Mouse (Mus musculus) ovary, postnatal 36 days (tissue): ENCODE data around the gene Pyy.

ENCODE experiments used
- DNase-seq: peaks from one replicate; pipeline ENCODE4 v3.0.0; 2022; ENCODE audit warnings: low spot score, mixed read lengths

The Pyy gene

GRCm38 (mm10) chr11:102107732-102108131 lies at the start of gene Pyy:
Gene Pyy (minus strand): TSS chr11:102107832.
- no peak for DNase-seq

- no peak for DNase-seq
These were observed 49.1 kb upstream of the Pyy start for GRCm38 (mm10) chr11:102156786-102157089.

GRCm38 (mm10) chr11:102156039-102156785 lies 48.6 kb upstream of the Pyy start, which contains the start of gene Tmem101:
Gene Tmem101 (minus strand): TSS chr11:102156404.
- DNase-seq = peak; percentile 88

- DNase-seq = no peak
These were observed 39.8 kb upstream of the Pyy start for GRCm38 (mm10) chr11:102147213-102147989.

- DNase-seq = no peak
These were observed 38.9 kb upstream of the Pyy start for GRCm38 (mm10) chr11:102146531-102146930.

GRCm38 (mm10) chr11:102146005-102146404 lies 38.4 kb upstream of the Pyy start:
- peak; percentile 14 for DNase-seq

- DNase-seq = peak; percentile 20
These were observed 37.9 kb upstream of the Pyy start, which contains the start of gene Nags for GRCm38 (mm10) chr11:102145471-102146001. Gene Nags (plus strand): TSS chr11:102145513.

- DNase-seq = no peak
These were observed 37.4 kb upstream of the Pyy start for GRCm38 (mm10) chr11:102144957-102145470.

- DNase-seq = no peak
These were observed 34.7 kb upstream of the Pyy start for GRCm38 (mm10) chr11:102142355-102142754.

- DNase-seq = peak; percentile 23
These were observed 32.9 kb upstream of the Pyy start for GRCm38 (mm10) chr11:102140508-102140907.

GRCm38 (mm10) chr11:102138447-102138740 lies 30.8 kb upstream of the Pyy start:
- DNase-seq = peak; percentile 60

- no peak for DNase-seq
These were observed 30.2 kb upstream of the Pyy start for GRCm38 (mm10) chr11:102137625-102138446.

- no peak for DNase-seq
These were observed 26.9 kb upstream of the Pyy start for GRCm38 (mm10) chr11:102134516-102134915.

GRCm38 (mm10) chr11:102117386-102117785 lies 9.8 kb upstream of the Pyy start:
- no peak for DNase-seq

- no peak for DNase-seq
These were observed 8.6 kb upstream of the Pyy start for GRCm38 (mm10) chr11:102116241-102116640.

GRCm38 (mm10) chr11:102111576-102111975 lies 3.9 kb upstream of the Pyy start:
- no peak for DNase-seq

GRCm38 (mm10) chr11:102106911-102107310 lies 721 bp downstream of the Pyy start:
- DNase-seq = no peak

GRCm38 (mm10) chr11:102102485-102103258 lies 5.0 kb downstream of the Pyy start:
- DNase-seq = peak; percentile 62

GRCm38 (mm10) chr11:102101219-102101618 lies 6.4 kb downstream of the Pyy start, which contains the start of gene Ppy:
Gene Ppy (minus strand): TSS chr11:102101319.
- DNase-seq = no peak

- peak; percentile 77 for DNase-seq
These were observed 10.7 kb downstream of the Pyy start for GRCm38 (mm10) chr11:102096887-102097391.

GRCm38 (mm10) chr11:102096446-102096845 lies 11.2 kb downstream of the Pyy start:
- DNase-seq = no peak
